Mouse (Mus musculus) neural tube, embryonic 11.5 days (tissue): Measurements from ENCODE around the gene Mrps9. TPM values are rescaled to one million over a fixed set of nuclear protein-coding genes. Genes with fewer than 3 reads are reported as not detected.

Experiments
- ATAC-seq: fragments of 200-750 bp; cut with Nextera tagmentation; 2 replicates; pipeline ENCODE4 v1.8.0; 2017; ENCODE audit warnings: moderate number of reproducible peaks, mild to moderate bottlenecking, moderate TSS enrichment, moderate library complexity; ENCODE audit not compliant: insufficient read depth, low FRiP score, low TSS enrichment
- DNase-seq: peaks from one replicate; pipeline ENCODE4 v3.0.0-alpha.2; 2015; ENCODE audit warnings: low spot score
- H3K27ac ChIP-seq: fragments of 300-500 bp; sonication (generic); 2 replicates; pipeline ENCODE4 v1.5.1; 2014; ENCODE audit warnings: low read depth, mild to moderate bottlenecking, low read length
- H3K27me3 ChIP-seq: fragments of 300-500 bp; sonication (generic); 2 replicates; pipeline ENCODE4 v1.6.1; 2014; ENCODE audit warnings: mild to moderate bottlenecking, low read length, mixed read lengths; ENCODE audit not compliant: control insufficient read depth, insufficient read depth
- H3K36me3 ChIP-seq: fragments of 300-500 bp; sonication (generic); 2 replicates; pipeline ENCODE4 v1.6.1; 2014; ENCODE audit warnings: mild to moderate bottlenecking, low read length, moderate library complexity, mixed read lengths; ENCODE audit not compliant: control insufficient read depth, insufficient read depth
- H3K4me1 ChIP-seq: fragments of 300-500 bp; sonication (generic); 2 replicates; pipeline ENCODE4 v1.6.1; 2014; ENCODE audit warnings: low read length, mixed read lengths; ENCODE audit not compliant: control insufficient read depth, insufficient read depth
- H3K4me2 ChIP-seq: fragments of 300-500 bp; sonication (generic); 2 replicates; pipeline ENCODE4 v1.6.1; 2014; ENCODE audit warnings: low read depth, mild to moderate bottlenecking, moderate library complexity
- H3K4me3 ChIP-seq: fragments of 300-500 bp; sonication (generic); 2 replicates; pipeline ENCODE4 v1.5.1; 2014; ENCODE audit warnings: low read depth, low read length
- H3K9ac ChIP-seq: fragments of 300-500 bp; sonication (generic); 2 replicates; pipeline ENCODE4 v1.6.1; 2014; ENCODE audit warnings: mild to moderate bottlenecking, low read length
- H3K9me3 ChIP-seq: fragments of 300-500 bp; sonication (generic); 2 replicates; pipeline ENCODE4 v1.6.1; 2016; ENCODE audit warnings: low read length; ENCODE audit not compliant: control insufficient read depth
- WGBS: fragments of 180-500 bp; shearing (Covaris S2); extraction: QIAGEN DNeasy Blood & Tissue Kit; methylation state at CpG from one replicate; pipeline ENCODE4 v1.1.7; 2014; 5-methylcytosine and 5-hydroxymethylcytosine counted together
- polyA plus RNA-seq: library from polyadenylated mRNA; unstranded; fragments of >200 nt; fragmentation: Nextera tagmentation; extraction: Ambion mirVana; gene quantifications from 2 replicates; pipeline ENCODE4 v1.2.1, GENCODE M21; 2014

The Mrps9 gene
- polyA plus RNA-seq, 1 experiment from 2014 or later, result 58.4 TPM

DNA sequence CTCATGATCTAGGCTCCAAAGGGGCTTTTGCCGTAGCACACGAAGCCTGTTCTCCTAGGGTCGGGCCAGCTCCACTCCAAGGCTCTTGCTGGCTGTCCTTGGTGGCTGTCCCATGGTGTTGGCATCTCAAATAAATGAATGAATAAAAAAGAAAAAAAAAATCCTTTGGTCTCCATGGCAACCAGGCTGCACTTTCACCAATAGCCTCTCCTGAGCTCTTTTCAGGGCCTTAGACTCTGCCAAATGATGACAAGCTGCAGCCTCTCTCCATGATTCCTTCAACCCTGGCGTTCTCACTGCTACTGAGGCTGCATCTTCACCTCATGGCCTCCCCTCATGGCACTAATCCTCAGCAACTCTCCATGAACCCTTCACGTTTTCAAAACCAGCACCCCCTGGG is 72.9 kb downstream of the Mrps9 start:
- no peak for DNase-seq
- ATAC-seq, result no peak
- Histone ChIP-seq H3K9me3 (no peaks in the 10 kb centered on the region), H3K4me3 (no peak overlapping the region), H3K4me1 (no peaks in the 10 kb centered on the region), H3K4me2 (no peak overlapping the region), H3K27me3 (no peaks in the 10 kb centered on the region), H3K27ac (no peak overlapping the region), H3K9ac (no peak overlapping the region), H3K36me3 (no peaks in the 10 kb centered on the region)
- WGBS, result 61% methylated on average over 5 of the region's 5 CpGs

DNA sequence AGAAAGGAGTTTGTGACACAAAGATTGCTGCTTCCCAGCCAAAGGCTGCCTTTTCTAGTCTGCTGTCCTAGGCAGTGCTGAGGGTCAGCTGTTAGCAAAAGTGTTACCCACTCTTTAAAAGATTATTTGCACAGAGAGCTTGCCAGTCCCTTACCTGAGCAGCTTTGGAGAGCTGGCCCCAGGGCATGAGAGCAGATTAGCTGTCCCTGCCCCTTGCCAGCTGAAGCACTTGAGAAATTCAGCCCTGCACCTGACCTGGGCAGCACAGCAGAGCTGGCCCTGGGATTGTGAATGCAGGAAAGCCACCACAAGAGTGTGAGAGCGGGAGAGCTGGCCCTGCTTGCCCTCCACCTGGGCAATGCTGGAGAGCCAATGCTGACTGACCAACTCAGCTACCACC is 82.6 kb downstream of the Mrps9 start:
- DNase-seq, result no peak
- Histone ChIP-seq H3K36me3 (no peaks in the 10 kb centered on the region), H3K27me3 (no peaks in the 10 kb centered on the region), H3K4me3 (no peak overlapping the region), H3K4me2 (no peak overlapping the region), H3K4me1 (no peaks in the 10 kb centered on the region), H3K9me3 (no peaks in the 10 kb centered on the region), H3K9ac (no peak overlapping the region), H3K27ac (no peak overlapping the region)
- ATAC-seq, result no peak
- 94% methylated on average over 1 of the region's 1 CpGs for WGBS

DNA sequence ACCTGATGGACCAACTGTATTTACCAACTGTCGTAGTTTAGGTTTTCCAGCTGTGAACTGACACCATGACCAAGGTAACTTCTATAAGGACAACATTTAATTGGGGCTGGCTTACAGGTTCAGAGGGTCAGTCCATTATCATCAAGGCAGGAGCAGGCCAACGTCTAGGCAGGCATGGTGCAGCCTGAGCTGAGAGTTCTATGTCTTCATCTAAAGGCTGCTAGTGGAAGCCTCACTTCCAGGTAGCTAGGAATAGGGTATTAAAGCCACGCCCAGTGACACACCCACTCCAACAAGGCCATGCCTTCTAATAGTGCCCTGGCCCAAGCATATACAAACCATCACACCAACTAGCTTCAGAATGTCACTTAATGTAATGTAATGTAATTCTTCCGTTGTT is 97.5 kb downstream of the Mrps9 start:
- Histone ChIP-seq H3K36me3 (no peaks in the 10 kb centered on the region), H3K4me3 (no peak overlapping the region), H3K4me1 (no peaks in the 10 kb centered on the region), H3K27me3 (no peaks in the 10 kb centered on the region), H3K27ac (no peak overlapping the region), H3K9ac (no peak overlapping the region), H3K4me2 (no peak overlapping the region), H3K9me3 (no peaks in the 10 kb centered on the region)
- DNase-seq (no peak), ATAC-seq (no peak)
- 86% methylated on average over 4 of the region's 4 CpGs for WGBS

GRCm38 (mm10) chr1:42952734-42953481 is 101.9 kb downstream of the Mrps9 start, which contains the start of gene Gpr45:
Gene Gpr45, plus strand, starts transcription at chr1:42952872.
- under 1% methylated on average over 55 of the region's 71 CpGs for WGBS
- peak; percentile 81 for DNase-seq

GRCm38 (mm10) chr1:42953482-42953822 is 102.4 kb downstream of the Mrps9 start:
- Histone ChIP-seq H3K9ac (peak overlapping the region; percentile 97), H3K4me2 (peak overlapping the region; percentile 80), H3K36me3 (no peaks in the 10 kb centered on the region), H3K27ac (peak overlapping the region; percentile 75), H3K4me1 (no peaks in the 10 kb centered on the region), H3K9me3 (no peaks in the 10 kb centered on the region), H3K27me3 (no peaks in the 10 kb centered on the region), H3K4me3 (peak overlapping the region; percentile 76)
- ATAC-seq (peak; percentile 60), DNase-seq (no peak)
- WGBS, result 2% methylated on average over 16 of the region's 16 CpGs

More at GRCm38 (mm10) chr1:42952734-42953481, 101.9 kb downstream of the Mrps9 start, which contains the start of gene Gpr45:
- Histone ChIP-seq H3K27ac (peak within 1 kb of the TSS; percentile 75), H3K9ac (peak within 1 kb of the TSS; percentile 97), H3K36me3 (no peaks in the 10 kb centered on the region), H3K4me2 (peak within 1 kb of the TSS; percentile 80), H3K27me3 (no peaks in the 10 kb centered on the region), H3K4me3 (peak within 1 kb of the TSS; percentile 76), H3K4me1 (no peaks in the 10 kb centered on the region), H3K9me3 (no peaks in the 10 kb centered on the region)
- ATAC-seq, result peak; percentile 90

Other genes starting within 250 kb of the Mrps9 start
- gene Pou3f3, start 155.5 kb upstream of the Mrps9 start, polyA plus RNA-seq, result 11.4 and 11.9 TPM in 2 replicates
- 11.2 and 11.5 TPM in 2 replicates for gene Gpr45, start 101.6 kb downstream of the Mrps9 start, polyA plus RNA-seq
- gene Tgfbrap1, start 247.4 kb downstream of the Mrps9 start, polyA plus RNA-seq, result 14.1 and 15.3 TPM in 2 replicates
- gene AI597479, start 247.5 kb downstream of the Mrps9 start, polyA plus RNA-seq, result 47.2 and 52.9 TPM in 2 replicates